Mouse (Mus musculus): Measurements from ENCODE around the gene Sowaha. TPM values are rescaled to one million over a fixed set of nuclear protein-coding genes. Genes with fewer than 3 reads are reported as not detected.

Gene Sowaha
- polyA plus RNA-seq, 1 experiment from 2014 or later: 1.6 TPM

DNA sequence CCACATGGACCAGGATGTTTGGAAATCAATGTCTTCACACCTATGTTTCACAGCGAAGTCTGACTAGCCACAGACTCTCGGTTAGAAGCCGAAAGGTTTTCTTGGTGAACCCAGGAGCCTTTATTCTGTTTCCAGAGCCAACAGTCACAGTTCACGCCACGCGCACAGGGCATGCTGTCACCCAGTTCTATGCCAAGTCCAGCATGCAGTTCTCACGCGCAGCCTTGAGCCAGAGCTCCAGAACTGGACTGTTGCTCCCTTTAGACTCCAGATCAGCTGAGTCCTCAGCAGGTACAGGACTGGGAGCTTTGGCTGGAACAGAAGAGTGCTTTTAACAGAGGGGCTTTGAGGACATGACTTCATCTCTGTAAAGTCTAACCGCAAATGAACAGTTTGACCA is 27.7 kb downstream of the Sowaha start:
- no peaks in the 10 kb centered on the region for H3K36me3 ChIP-seq (ENCODE audit: control insufficient read depth, insufficient read depth, low read length)
- H3K4me3 ChIP-seq (ENCODE audit: low read depth, low read length): no peak overlapping the region
- ATAC-seq: no peak
- 96% methylated on average over 9 of the region's 9 CpGs for WGBS
- no peak overlapping the region for H3K9ac ChIP-seq (ENCODE audit: low read depth, low read length)
- H3K27me3 ChIP-seq (ENCODE audit: control insufficient read depth, insufficient read depth, low read depth, low read length): peaks cover 9% of the 10 kb centered on the region
- no peak overlapping the region for H3K27ac ChIP-seq (ENCODE audit: low read length)
- H3K9me3 ChIP-seq (replicated peaks; ENCODE audit: control insufficient read depth, low read length, poor library complexity, severe bottlenecking): no peaks in the 10 kb centered on the region
- no peak overlapping the region for H3K4me2 ChIP-seq (ENCODE audit: low read length)
- peaks cover 4% of the 10 kb centered on the region for H3K4me1 ChIP-seq (ENCODE audit: control insufficient read depth, insufficient read depth, low read length)

DNA sequence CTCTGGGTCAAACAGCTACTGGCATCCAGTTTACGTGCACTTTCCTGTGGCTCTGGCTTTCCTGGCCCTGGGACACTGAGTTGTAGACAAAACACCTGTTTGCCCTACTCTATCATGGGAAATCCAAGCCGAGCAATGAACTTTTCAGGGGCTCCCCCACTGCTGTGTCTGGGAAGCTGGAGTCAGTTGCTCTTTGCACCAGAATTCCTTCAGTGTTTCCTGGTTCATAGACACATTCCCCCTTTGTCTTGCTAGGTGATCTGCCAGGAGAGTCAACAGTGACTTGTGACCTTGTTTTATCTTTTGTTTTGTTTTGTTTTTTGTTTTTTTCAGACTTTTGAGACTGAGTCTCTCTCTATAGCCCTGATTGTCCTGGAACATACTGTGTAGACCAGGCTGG is 28.7 kb downstream of the Sowaha start:
- ATAC-seq: no peak
- 82% methylated on average over 2 of the region's 2 CpGs for WGBS
- Histone ChIP-seq H3K4me3 (ENCODE audit: low read depth, low read length) (no peak overlapping the region), H3K9ac (ENCODE audit: low read depth, low read length) (no peak overlapping the region), H3K36me3 (ENCODE audit: control insufficient read depth, insufficient read depth, low read length) (no peaks in the 10 kb centered on the region), H3K27me3 (ENCODE audit: control insufficient read depth, insufficient read depth, low read depth, low read length) (peaks cover 7% of the 10 kb centered on the region), H3K4me1 (ENCODE audit: control insufficient read depth, insufficient read depth, low read length) (no peaks in the 10 kb centered on the region), H3K4me2 (ENCODE audit: low read length) (no peak overlapping the region), H3K9me3 (replicated peaks; ENCODE audit: control insufficient read depth, low read length, poor library complexity, severe bottlenecking) (no peaks in the 10 kb centered on the region), H3K27ac (ENCODE audit: low read length) (no peak overlapping the region)

DNA sequence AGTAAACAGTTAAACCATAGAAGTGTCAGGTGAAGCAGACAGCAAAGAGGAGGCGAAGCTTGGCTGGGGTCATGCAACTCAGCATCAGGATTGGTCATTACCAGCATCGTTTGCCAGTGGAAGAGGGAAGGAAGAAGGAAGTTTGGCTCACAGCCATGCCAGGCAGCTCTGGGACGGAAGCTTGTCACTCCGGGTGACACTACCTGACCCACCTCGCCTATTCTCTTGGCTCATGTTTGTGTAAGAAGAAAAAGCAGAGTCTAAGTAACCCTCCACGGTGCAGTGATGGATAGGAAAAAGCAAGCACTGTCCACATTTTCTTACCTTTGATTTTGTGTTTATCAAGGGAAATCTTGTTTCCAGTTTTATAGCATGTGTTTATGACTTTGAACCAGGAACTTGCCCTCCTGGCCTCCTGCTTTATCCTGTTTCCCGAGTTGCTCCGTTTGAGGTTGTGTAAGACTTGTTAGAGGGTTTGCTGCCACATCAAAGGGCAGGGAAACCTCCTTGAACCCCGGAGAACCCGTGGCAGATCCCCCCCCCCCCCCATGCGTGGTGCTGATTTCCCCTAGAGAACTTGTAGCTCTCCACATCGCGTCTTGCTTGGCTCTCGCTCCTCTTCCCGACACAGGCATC is 29.9 kb downstream of the Sowaha start:
- H3K9ac ChIP-seq (ENCODE audit: low read depth, low read length): no peak overlapping the region
- H3K9me3 ChIP-seq (replicated peaks; ENCODE audit: control insufficient read depth, low read length, poor library complexity, severe bottlenecking): no peaks in the 10 kb centered on the region
- no peak overlapping the region for H3K4me2 ChIP-seq (ENCODE audit: low read length)
- WGBS: 68% methylated on average over 15 of the region's 15 CpGs
- no peak for ATAC-seq
- no peaks in the 10 kb centered on the region for H3K4me1 ChIP-seq (ENCODE audit: control insufficient read depth, insufficient read depth, low read length)
- H3K36me3 ChIP-seq (ENCODE audit: control insufficient read depth, insufficient read depth, low read length): no peaks in the 10 kb centered on the region
- no peaks in the 10 kb centered on the region for H3K27me3 ChIP-seq (ENCODE audit: control insufficient read depth, insufficient read depth, low read depth, low read length)
- no peak overlapping the region for H3K27ac ChIP-seq (ENCODE audit: low read length)
- no peak overlapping the region for H3K4me3 ChIP-seq (ENCODE audit: low read depth, low read length)

DNA sequence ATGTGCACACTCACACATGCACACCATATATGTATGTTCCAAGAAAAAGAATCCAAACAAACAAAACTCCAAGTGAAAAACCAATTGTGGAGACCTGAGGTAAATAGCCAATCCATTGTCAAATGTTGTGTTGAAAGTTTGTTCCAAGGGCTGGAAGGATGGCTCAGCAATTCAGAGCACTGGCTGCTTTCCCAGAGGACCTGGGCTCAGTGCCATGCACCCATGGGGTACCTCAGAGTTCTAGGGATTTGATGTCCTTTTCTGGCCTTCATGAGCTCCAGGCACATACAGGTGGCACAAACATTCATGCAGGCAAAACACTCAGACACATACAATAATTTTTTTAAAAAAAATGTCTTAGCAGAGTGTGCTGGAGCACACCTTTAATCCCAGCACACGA is 31.5 kb downstream of the Sowaha start:
- Histone ChIP-seq H3K9me3 (replicated peaks; ENCODE audit: control insufficient read depth, low read length, poor library complexity, severe bottlenecking) (no peaks in the 10 kb centered on the region), H3K27me3 (ENCODE audit: control insufficient read depth, insufficient read depth, low read depth, low read length) (no peaks in the 10 kb centered on the region), H3K4me3 (ENCODE audit: low read depth, low read length) (no peak overlapping the region), H3K4me1 (ENCODE audit: control insufficient read depth, insufficient read depth, low read length) (no peaks in the 10 kb centered on the region), H3K9ac (ENCODE audit: low read depth, low read length) (no peak overlapping the region), H3K27ac (ENCODE audit: low read length) (no peak overlapping the region), H3K36me3 (ENCODE audit: control insufficient read depth, insufficient read depth, low read length) (no peaks in the 10 kb centered on the region), H3K4me2 (ENCODE audit: low read length) (no peak overlapping the region)
- WGBS: 81% methylated on average over 1 of the region's 1 CpGs
- ATAC-seq: no peak

DNA sequence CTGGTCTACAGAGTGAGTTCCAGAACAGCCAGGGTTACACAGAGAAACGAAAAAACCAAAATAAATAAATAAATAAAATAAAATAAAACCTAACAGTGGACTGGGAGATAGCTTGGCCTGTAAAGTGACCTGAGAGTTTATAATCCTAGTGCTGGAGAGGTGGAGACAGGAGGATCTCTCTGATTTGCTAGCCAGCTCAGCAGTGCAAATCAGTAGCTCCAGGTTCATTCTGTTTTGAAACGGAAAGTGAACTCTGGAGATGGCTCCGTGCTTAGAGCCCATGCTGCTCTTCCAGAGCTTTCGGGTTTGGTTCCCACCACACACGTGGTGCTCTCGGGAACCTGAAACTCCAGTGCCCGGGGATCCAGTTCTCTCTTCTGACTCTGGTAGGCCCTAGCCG is 32.1 kb downstream of the Sowaha start:
- Histone ChIP-seq H3K4me2 (ENCODE audit: low read length) (no peak overlapping the region), H3K27me3 (ENCODE audit: control insufficient read depth, insufficient read depth, low read depth, low read length) (no peaks in the 10 kb centered on the region), H3K4me1 (ENCODE audit: control insufficient read depth, insufficient read depth, low read length) (no peaks in the 10 kb centered on the region), H3K9me3 (replicated peaks; ENCODE audit: control insufficient read depth, low read length, poor library complexity, severe bottlenecking) (no peaks in the 10 kb centered on the region), H3K9ac (ENCODE audit: low read depth, low read length) (no peak overlapping the region), H3K4me3 (ENCODE audit: low read depth, low read length) (no peak overlapping the region), H3K27ac (ENCODE audit: low read length) (no peak overlapping the region), H3K36me3 (ENCODE audit: control insufficient read depth, insufficient read depth, low read length) (no peaks in the 10 kb centered on the region)
- WGBS: 91% methylated on average over 8 of the region's 8 CpGs
- no peak for ATAC-seq

DNA sequence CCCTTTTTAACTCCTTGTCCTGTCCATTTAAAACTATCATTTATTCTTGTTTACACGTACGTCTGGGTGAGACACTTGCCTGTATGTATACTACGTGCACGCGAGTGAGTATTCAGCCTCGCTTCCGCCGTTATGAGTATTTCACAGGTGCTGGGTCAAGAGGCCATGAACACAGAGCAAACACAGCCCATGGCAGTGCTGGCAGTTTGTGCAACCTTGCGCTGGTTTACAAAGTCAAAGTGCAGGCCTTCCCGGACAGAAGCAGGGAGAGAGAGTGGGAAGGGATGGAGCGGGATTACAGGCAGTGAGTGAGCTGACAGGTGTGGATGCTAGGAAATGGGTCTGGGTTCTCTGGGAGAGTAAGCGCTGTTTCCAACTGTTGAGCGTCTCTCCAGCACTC is 33.9 kb downstream of the Sowaha start:
- ATAC-seq: no peak
- H3K27ac ChIP-seq (ENCODE audit: low read length): no peak overlapping the region
- no peak overlapping the region for H3K4me3 ChIP-seq (ENCODE audit: low read depth, low read length)

DNA sequence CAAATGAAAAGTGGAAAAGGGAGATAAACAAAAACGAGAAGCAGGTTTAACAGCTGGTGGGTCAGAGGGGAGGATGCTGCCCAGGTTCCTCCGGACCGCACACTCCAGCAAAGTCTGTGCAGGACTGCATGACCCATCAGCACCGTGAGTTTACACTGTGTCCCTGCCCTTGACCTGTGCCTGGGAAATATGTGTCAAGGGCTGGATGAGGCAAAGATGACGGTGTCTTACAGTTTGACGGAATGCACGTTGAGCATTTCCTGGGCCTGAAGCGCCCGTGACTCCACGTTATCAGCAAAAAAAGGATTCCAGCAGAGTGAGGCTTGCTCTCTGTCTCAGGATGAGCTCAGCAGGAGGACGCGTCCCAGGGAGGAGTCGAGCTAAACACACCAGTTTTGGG is 34.5 kb downstream of the Sowaha start:
- WGBS: 54% methylated on average over 13 of the region's 13 CpGs
- H3K4me2 ChIP-seq (ENCODE audit: low read length): no peak overlapping the region
- no peaks in the 10 kb centered on the region for H3K9me3 ChIP-seq (replicated peaks; ENCODE audit: control insufficient read depth, low read length, poor library complexity, severe bottlenecking)
- no peaks in the 10 kb centered on the region for H3K27me3 ChIP-seq (ENCODE audit: control insufficient read depth, insufficient read depth, low read depth, low read length)
- ATAC-seq: no peak
- no peak overlapping the region for H3K9ac ChIP-seq (ENCODE audit: low read depth, low read length)
- no peaks in the 10 kb centered on the region for H3K36me3 ChIP-seq (ENCODE audit: control insufficient read depth, insufficient read depth, low read length)
- no peaks in the 10 kb centered on the region for H3K4me1 ChIP-seq (ENCODE audit: control insufficient read depth, insufficient read depth, low read length)
- H3K27ac ChIP-seq (ENCODE audit: low read length): no peak overlapping the region
- no peak overlapping the region for H3K4me3 ChIP-seq (ENCODE audit: low read depth, low read length)

More for the DNA sequence above, 33.9 kb downstream of the Sowaha start:
- no peak overlapping the region for H3K4me2 ChIP-seq (ENCODE audit: low read length)
- no peaks in the 10 kb centered on the region for H3K36me3 ChIP-seq (ENCODE audit: control insufficient read depth, insufficient read depth, low read length)
- WGBS: 88% methylated on average over 13 of the region's 13 CpGs
- H3K9ac ChIP-seq (ENCODE audit: low read depth, low read length): no peak overlapping the region
- H3K9me3 ChIP-seq (replicated peaks; ENCODE audit: control insufficient read depth, low read length, poor library complexity, severe bottlenecking): no peaks in the 10 kb centered on the region
- H3K27me3 ChIP-seq (ENCODE audit: control insufficient read depth, insufficient read depth, low read depth, low read length): no peaks in the 10 kb centered on the region
- H3K4me1 ChIP-seq (ENCODE audit: control insufficient read depth, insufficient read depth, low read length): no peaks in the 10 kb centered on the region

DNA sequence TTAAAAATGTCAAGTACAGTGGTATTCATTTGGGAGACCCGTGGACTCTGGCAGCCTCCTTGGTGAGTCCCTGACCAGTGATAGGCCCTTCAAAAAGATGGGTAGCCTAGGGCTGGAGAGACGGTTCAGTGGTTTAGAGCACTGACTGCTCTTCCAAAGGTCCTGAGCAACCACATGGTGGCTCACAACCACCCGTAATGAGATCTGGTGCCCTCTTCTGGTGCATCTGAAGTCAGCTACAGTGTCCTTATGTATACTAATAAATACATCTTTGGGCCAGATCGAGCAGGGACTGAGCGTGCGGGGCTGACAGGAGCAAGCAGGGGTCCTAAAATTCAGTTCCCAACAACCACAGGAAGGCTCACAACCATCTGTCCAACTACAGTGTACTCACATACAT is 36.2 kb downstream of the Sowaha start:
- Histone ChIP-seq H3K36me3 (ENCODE audit: control insufficient read depth, insufficient read depth, low read length) (no peaks in the 10 kb centered on the region), H3K9ac (ENCODE audit: low read depth, low read length) (no peak overlapping the region), H3K4me1 (ENCODE audit: control insufficient read depth, insufficient read depth, low read length) (no peaks in the 10 kb centered on the region), H3K27ac (ENCODE audit: low read length) (no peak overlapping the region), H3K27me3 (ENCODE audit: control insufficient read depth, insufficient read depth, low read depth, low read length) (no peaks in the 10 kb centered on the region), H3K4me3 (ENCODE audit: low read depth, low read length) (no peak overlapping the region), H3K4me2 (ENCODE audit: low read length) (no peak overlapping the region), H3K9me3 (replicated peaks; ENCODE audit: control insufficient read depth, low read length, poor library complexity, severe bottlenecking) (no peaks in the 10 kb centered on the region)
- WGBS: 40% methylated on average over 6 of the region's 6 CpGs
- ATAC-seq: no peak

DNA sequence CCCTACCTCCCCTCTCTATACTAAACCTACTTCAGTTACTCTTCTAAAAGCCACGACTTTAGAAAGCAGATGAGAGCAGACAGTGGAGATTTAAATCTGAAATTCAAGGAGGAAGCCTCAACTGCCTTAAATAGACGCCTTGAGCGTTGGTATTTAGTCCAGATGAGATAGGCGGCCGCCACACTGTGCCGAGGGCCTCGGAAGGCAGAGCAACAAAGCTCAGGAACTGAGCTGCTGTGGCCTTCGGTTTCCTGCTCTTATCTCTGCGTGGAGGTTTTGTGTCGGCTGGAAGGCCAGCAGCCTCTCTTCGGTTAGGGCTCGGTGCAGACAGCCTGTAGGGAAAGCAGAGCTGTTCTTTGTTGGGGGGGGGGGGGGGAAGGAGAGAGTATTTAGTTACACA is 38.2 kb downstream of the Sowaha start:
- no peak for ATAC-seq
- WGBS: 42% methylated on average over 12 of the region's 12 CpGs
- Histone ChIP-seq H3K9me3 (replicated peaks; ENCODE audit: control insufficient read depth, low read length, poor library complexity, severe bottlenecking) (no peaks in the 10 kb centered on the region), H3K27ac (ENCODE audit: low read length) (no peak overlapping the region), H3K4me1 (ENCODE audit: control insufficient read depth, insufficient read depth, low read length) (no peaks in the 10 kb centered on the region), H3K27me3 (ENCODE audit: control insufficient read depth, insufficient read depth, low read depth, low read length) (no peaks in the 10 kb centered on the region), H3K4me3 (ENCODE audit: low read depth, low read length) (no peak overlapping the region), H3K4me2 (ENCODE audit: low read length) (no peak overlapping the region), H3K9ac (ENCODE audit: low read depth, low read length) (no peak overlapping the region), H3K36me3 (ENCODE audit: control insufficient read depth, insufficient read depth, low read length) (no peaks in the 10 kb centered on the region)

All from midbrain, embryonic 16.5 days (tissue).